ENCODE assay signal across 9 mouse cellular contexts in genomic region chr7:64741333-64742307, GRCm38 (mm10).
A peak's percentile ranks its signal among the peaks of the same experiment; 100 is the strongest.
DNase-seq lines count a peak whose midpoint lies in the region; TF ChIP-seq lines count a peak whose summit lies in the region.
"Had no signal": no experiment of that assay in that cellular context is flagged by ENCODE, and none has a peak within 500 bp of the region (broad histone marks: within the 10 kb centered on the region; RNA-seq: fewer than 3 reads in every experiment).

No protein-coding gene starts in this region.

- intact Hi-C loops in heart, postnatal 36 days (cut with DNase I): loop anchor here (5.0 to 10.0 kb wide), 5 partner anchors 237 to 989 kb away; partner anchors contain the start of gene Apba2

- DNase-seq in CH12.LX (ENCODE audit: extremely low read depth): peak; percentile 55
- DNase-seq in adrenal gland, postnatal 25 days: peak; percentile 73
- DNase-seq in embryo, embryonic 9.5 days (ENCODE audit: extremely low spot score): peak; percentile 86
- DNase-seq in heart, postnatal 36 days: peak; percentile 36 to 76
- peak; percentile 10 for DNase-seq in large intestine, adult 2 months (ENCODE audit: low read depth, low spot score)
- peak; percentile 28 to 42 for DNase-seq in lung, adult 18-20 months
- DNase-seq in ovary, adult 18-20 months (ENCODE audit: low spot score): peak; percentile 15
- peak; percentile 78 for DNase-seq in thymus, postnatal 14 days

- TF ChIP-seq CTCF in CH12.LX (conservative IDR thresholded peaks at IDR 0.05 in 1 of 2, IDR thresholded peaks at IDR 0.05 in 1 of 2; ENCODE audit: low read depth in 2 of 2, low read length in 2 of 2): peak; percentile 57 to 75

- H3K4me2 ChIP-seq in CH12.LX (ENCODE audit: insufficient read depth, low read depth, poor library complexity, severe bottlenecking): no peak overlapping the region
- H3K4me2 ChIP-seq: heart, embryonic 13.5 days had no signal

- H3K79me2 ChIP-seq in CH12.LX (replicated peaks; ENCODE audit: control insufficient read depth, extremely low read depth, insufficient read depth, poor library complexity, severe bottlenecking): no peaks in the 10 kb centered on the region

- no peak overlapping the region for H3K4me3 ChIP-seq in CH12.LX (replicated peaks in 1 of 3; ENCODE audit: low read depth in 2 of 3, low read length in 2 of 3, poor library complexity in 1 of 3)
- H3K4me3 ChIP-seq: heart, embryonic 13.5 days had no signal

- no peaks in the 10 kb centered on the region for H3K4me1 ChIP-seq in CH12.LX (ENCODE audit: control insufficient read depth in 1 of 2, insufficient read depth in 2 of 2)
- H3K4me1 ChIP-seq: heart, embryonic 13.5 days had no signal

- peaks cover 31% of the 10 kb centered on the region for H3K27me3 ChIP-seq in CH12.LX (replicated peaks)

- WGBS in large intestine, adult 2 months: 27% methylated on average over 8 of the region's 8 CpGs

- dilution Hi-C loops in CH12.LX (cut with MboI; ENCODE audit: extremely low pct_ligation_motif_present, extremely low pct_unique_long_range_greater_than_20kb, low sequenced_read_pairs): no loop called here

- no peak for TF ChIP-seq EP300 in CH12.LX (IDR thresholded peaks at IDR 0.05; ENCODE audit: low read length)

- H3K9me3 ChIP-seq in CH12.LX (replicated peaks; ENCODE audit: low read length): no peaks in the 10 kb centered on the region
- H3K9me3 ChIP-seq: heart, embryonic 13.5 days had no signal

- TF ChIP-seq POLR2A in CH12.LX (IDR thresholded peaks at IDR 0.05; ENCODE audit: low read depth, low read length): no peak

- H3K36me3 ChIP-seq in CH12.LX (replicated peaks in 1 of 2; ENCODE audit: control insufficient read depth in 1 of 2, insufficient read depth in 1 of 2, low read length in 1 of 2): no peaks in the 10 kb centered on the region
- H3K36me3 ChIP-seq: heart, embryonic 13.5 days had no signal

- in situ Hi-C loops in CH12.LX (cut with MboI; ENCODE audit: low pct_ligation_motif_present, low pct_unique_long_range_greater_than_20kb, low sequenced_read_pairs): loop anchor here (25.0 kb wide), 3 partner anchors 179 to 1004 kb away; partner anchors contain the start of gene Trpm1

- H3K27ac ChIP-seq in CH12.LX (ENCODE audit: insufficient read depth, low read depth): no peak overlapping the region
- H3K27ac ChIP-seq: heart, embryonic 13.5 days had no signal

- H3K9ac ChIP-seq in CH12.LX (ENCODE audit: insufficient read depth, low read depth): no peak overlapping the region
- H3K9ac ChIP-seq: heart, embryonic 13.5 days had no signal

- peak; percentile 68 for TF ChIP-seq RAD21 in CH12.LX (IDR thresholded peaks at IDR 0.05; ENCODE audit: low read depth, low read length)

TF ChIP-seq in CH12.LX, 34 proteins besides CTCF, POLR2A, EP300 and RAD21:
- TF ChIP-seq CHD1 (IDR thresholded peaks at IDR 0.05; ENCODE audit: low read depth, low read length) (no peak), SMC3 (IDR thresholded peaks at IDR 0.05; ENCODE audit: low read depth, low read length) (peak; percentile 50), NELFE (IDR thresholded peaks at IDR 0.05; ENCODE audit: low read depth, low read length) (0 out of 2 replicates have a peak, but pooled peaks have one; percentile 30)

Comparison
In these comparisons a context has a peak if more than half of its experiments do, and no peak if none do; other contexts are left out.
1. DNase-seq: peak in every context shown above with its lines; median percentile 86 in embryo, embryonic 9.5 days; 78 in thymus, postnatal 14 days; 73 in adrenal gland, postnatal 25 days; 56 in heart, postnatal 36 days; 55 in CH12.LX; 35 in lung, adult 18-20 months; 15 in ovary, adult 18-20 months; 10 in large intestine, adult 2 months.